Mouse (Mus musculus): ENCODE results near the gene Ptafr. TPM values are rescaled to one million over a fixed set of nuclear protein-coding genes. Genes with fewer than 3 reads are reported as not detected.

Gene Ptafr
- total and polyA plus RNA-seq, 2 experiments from 2014 or later = 0.61 to 0.63 TPM

DNA sequence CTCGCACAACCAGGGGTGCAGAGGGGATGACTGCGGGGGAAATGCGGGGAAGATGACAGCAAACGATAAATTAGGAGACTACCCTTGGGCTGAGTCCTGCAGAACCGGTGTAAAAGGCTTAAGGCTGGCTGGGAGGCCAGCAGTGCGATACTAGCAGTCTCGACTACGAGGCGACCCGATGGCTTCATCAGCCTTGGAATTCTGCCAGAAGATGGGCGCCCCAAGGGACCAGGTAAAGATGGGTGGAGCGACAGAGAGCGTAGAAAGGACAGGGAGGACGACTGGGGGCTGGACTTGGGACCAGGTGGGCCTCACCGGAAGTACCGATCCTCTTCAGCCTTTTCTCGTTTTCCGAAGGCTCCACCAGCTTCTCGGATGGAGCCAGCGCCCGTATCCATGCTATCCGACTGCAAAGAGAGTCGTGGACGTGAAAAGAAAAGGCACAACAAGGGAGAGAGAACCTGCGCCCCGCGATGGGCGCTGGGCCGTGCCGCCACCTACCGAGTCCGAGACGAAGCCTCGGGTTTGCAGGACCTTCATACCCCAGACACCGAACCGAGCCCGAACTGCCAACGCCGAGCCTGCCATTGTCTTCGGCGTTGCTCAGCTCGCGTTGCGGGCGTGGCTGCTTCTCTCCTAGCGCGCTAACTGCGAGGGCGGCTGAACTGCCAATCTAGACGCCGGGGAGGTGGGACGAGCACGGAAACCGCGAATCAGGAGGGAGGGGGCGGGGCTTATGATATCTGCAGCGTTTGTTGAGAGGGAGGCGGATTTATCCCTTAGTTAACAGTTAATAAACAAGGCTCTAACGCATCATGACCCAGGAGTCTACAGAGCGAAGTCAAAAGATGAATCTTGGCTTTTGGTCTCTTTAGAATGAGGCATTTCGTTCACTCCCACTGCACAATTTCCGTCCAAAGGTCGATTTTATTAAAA lies 30.6 kb upstream of the Ptafr start, which contains the start of gene Atpif1:
Gene Atpif1, minus strand, starts transcription at position 679 of the 936 bp plus-strand sequence.
- peaks cover 6% of the 10 kb centered on the region; the same call in 1 of the 2 replicates for H3K36me3 ChIP-seq (ENCODE audit: insufficient read depth, low read length)
- peak within 1 kb of the TSS; percentile 74 for H3K4me3 ChIP-seq (ENCODE audit: low read length)
- no peaks in the 10 kb centered on the region for H3K27me3 ChIP-seq (ENCODE audit: insufficient read depth, low read length)
- peak within 1 kb of the TSS; percentile 86 for H3K4me2 ChIP-seq (ENCODE audit: low read depth, low read length)
- peak within 1 kb of the TSS; percentile 93 for H3K9ac ChIP-seq (replicated peaks; ENCODE audit: low read length)
- H3K27ac ChIP-seq = peak within 1 kb of the TSS; percentile 99
- ATAC-seq = peak; percentile 91
- H3K4me1 ChIP-seq (ENCODE audit: insufficient read depth, low read length) = peaks cover 18% of the 10 kb centered on the region
- DNase-seq (ENCODE audit: low spot score) = peak; percentile 97
- no peaks in the 10 kb centered on the region for H3K9me3 ChIP-seq (ENCODE audit: low read length)
- 1% methylated on average over 63 of the region's 63 CpGs for WGBS
- no peak; the same call in 1 of the 2 replicates for TF ChIP-seq CTCF (IDR thresholded peaks at IDR 0.05; ENCODE audit: low read depth)

DNA sequence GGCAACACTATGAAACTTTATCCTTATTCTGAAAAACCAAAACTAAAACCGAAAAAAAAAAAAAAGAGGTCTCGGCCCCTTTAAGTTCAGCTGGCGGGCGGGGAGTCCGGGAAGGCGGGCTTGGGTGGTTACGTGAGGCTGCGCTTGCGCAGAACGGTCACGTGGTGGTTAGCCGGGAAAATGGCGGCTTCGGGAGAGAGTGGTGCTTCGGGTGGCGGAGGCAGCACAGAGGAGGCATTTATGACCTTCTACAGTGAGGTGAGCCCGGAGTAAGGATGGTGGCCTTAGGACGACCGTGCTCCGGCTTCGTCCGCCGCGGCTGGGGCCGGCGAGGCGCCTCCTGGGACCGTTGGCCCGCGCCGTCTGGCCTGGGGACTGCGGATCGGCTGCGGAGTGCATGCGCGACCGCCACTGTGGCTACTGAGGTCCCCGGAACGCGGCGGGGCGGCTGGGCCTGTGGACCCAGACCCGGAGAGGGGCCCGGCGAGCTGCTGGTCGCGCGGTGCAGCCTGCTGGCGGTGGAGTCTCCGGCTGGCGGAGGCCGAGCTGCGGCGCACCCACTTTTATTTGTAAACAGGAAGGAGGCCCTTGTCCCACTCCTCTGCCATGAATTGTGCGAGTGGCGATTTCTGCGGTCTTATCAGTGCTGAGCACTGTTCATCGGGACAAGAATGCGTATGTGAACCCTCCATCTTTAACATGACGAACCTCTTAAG lies 28.3 kb upstream of the Ptafr start, which contains the start of gene Dnajc8:
Gene Dnajc8, plus strand, starts transcription at position 145 of the 716 bp plus-strand sequence.
- H3K4me1 ChIP-seq (ENCODE audit: insufficient read depth, low read length) = peaks cover 18% of the 10 kb centered on the region
- peak; percentile 78 for ATAC-seq
- peaks cover 7% of the 10 kb centered on the region; the same call in 1 of the 2 replicates for H3K36me3 ChIP-seq (ENCODE audit: insufficient read depth, low read length)
- peak within 1 kb of the TSS; percentile 89 for H3K9ac ChIP-seq (replicated peaks; ENCODE audit: low read length)
- WGBS = under 1% methylated on average over 60 of the region's 60 CpGs
- no peak for TF ChIP-seq CTCF (IDR thresholded peaks at IDR 0.05; ENCODE audit: low read depth)
- H3K4me2 ChIP-seq (ENCODE audit: low read depth, low read length) = peak within 1 kb of the TSS; percentile 95
- H3K27ac ChIP-seq = peak within 1 kb of the TSS; percentile 85
- no peaks in the 10 kb centered on the region for H3K9me3 ChIP-seq (ENCODE audit: low read length)
- peak within 1 kb of the TSS; percentile 100 for H3K4me3 ChIP-seq (ENCODE audit: low read length)
- no peaks in the 10 kb centered on the region for H3K27me3 ChIP-seq (ENCODE audit: insufficient read depth, low read length)
- peak; percentile 97 for DNase-seq (ENCODE audit: low spot score)

DNA sequence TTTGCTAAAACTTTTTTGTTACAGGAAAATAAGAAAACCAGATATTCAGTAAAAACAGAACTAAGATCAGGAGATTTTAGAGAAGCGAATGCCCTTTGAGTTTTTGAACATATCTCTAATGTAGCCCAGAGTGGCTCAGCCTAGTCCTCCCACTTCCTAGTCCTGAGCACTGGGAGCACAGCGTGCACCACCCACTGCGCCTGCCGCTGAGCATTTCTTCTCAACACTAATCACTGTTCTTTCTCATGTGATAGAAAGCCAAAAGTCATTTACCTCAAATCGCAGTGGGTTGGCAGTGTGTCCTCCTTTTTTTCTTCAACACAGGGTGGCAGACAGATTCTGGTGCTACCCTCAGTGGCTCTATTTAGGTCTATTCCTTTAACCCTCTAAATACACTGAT lies 24.4 kb upstream of the Ptafr start:
- Histone ChIP-seq H3K27ac (no peak overlapping the region), H3K4me3 (ENCODE audit: low read length) (no peak overlapping the region), H3K27me3 (ENCODE audit: insufficient read depth, low read length) (no peaks in the 10 kb centered on the region), H3K9me3 (ENCODE audit: low read length) (no peaks in the 10 kb centered on the region), H3K4me1 (ENCODE audit: insufficient read depth, low read length) (peaks cover 10% of the 10 kb centered on the region), H3K9ac (replicated peaks; ENCODE audit: low read length) (no peak overlapping the region), H3K36me3 (ENCODE audit: insufficient read depth, low read length) (peaks cover 33% of the 10 kb centered on the region), H3K4me2 (ENCODE audit: low read depth, low read length) (no peak overlapping the region)
- TF ChIP-seq CTCF (IDR thresholded peaks at IDR 0.05; ENCODE audit: low read depth) = no peak
- no peak for ATAC-seq
- DNase-seq (ENCODE audit: low spot score) = no peak
- WGBS = 88% methylated on average over 5 of the region's 5 CpGs

DNA sequence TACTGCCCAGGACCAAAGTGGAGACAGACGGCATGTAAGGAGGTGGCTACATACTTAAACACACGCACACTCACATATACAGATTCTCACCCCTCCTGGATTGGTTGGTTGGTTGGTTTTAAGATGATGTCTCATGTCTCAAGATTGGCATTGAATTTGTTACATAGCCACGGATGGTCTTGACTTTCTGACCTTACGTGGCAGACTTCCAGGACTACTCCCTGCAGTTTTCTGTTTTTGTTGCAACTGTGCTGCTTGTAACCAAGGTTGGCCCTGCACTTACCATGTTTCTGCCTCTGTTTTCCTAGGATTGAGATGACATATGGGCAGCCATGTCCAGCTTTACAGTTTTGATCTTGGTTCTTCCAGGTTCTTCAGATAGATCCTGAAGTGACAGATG lies 22.5 kb upstream of the Ptafr start:
- 87% methylated on average over 4 of the region's 4 CpGs for WGBS
- no peak overlapping the region for H3K4me3 ChIP-seq (ENCODE audit: low read length)
- peaks cover 42% of the 10 kb centered on the region for H3K36me3 ChIP-seq (ENCODE audit: insufficient read depth, low read length)
- no peaks in the 10 kb centered on the region for H3K9me3 ChIP-seq (ENCODE audit: low read length)
- no peak for DNase-seq (ENCODE audit: low spot score)
- H3K27ac ChIP-seq = no peak overlapping the region
- H3K27me3 ChIP-seq (ENCODE audit: insufficient read depth, low read length) = no peaks in the 10 kb centered on the region
- peaks cover 6% of the 10 kb centered on the region for H3K4me1 ChIP-seq (ENCODE audit: insufficient read depth, low read length)
- no peak for TF ChIP-seq CTCF (IDR thresholded peaks at IDR 0.05; ENCODE audit: low read depth)
- no peak overlapping the region for H3K9ac ChIP-seq (replicated peaks; ENCODE audit: low read length)
- no peak for ATAC-seq
- H3K4me2 ChIP-seq (ENCODE audit: low read depth, low read length) = no peak overlapping the region

DNA sequence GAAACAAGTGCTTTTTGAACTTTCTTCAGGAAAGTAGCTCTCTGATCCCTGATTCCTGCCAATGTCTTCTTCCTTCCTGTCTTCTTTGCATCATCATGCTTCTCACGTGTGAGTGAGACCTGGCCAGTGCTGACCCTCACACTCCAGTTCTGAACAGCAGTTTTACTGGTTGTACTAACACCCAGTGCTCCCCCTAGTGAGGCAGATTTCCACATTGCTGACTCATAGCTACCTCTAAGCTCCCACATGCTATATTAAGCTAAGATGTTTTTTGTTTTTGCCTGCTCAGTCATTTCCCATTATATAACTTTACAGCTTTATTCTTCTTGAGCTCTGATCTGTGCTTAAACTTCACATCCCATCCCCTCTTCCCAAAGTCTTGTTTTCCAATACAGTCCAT lies 21.1 kb upstream of the Ptafr start:
- Histone ChIP-seq H3K4me1 (ENCODE audit: insufficient read depth, low read length) (no peaks in the 10 kb centered on the region), H3K9me3 (ENCODE audit: low read length) (no peaks in the 10 kb centered on the region), H3K9ac (replicated peaks; ENCODE audit: low read length) (no peak overlapping the region), H3K27me3 (ENCODE audit: insufficient read depth, low read length) (no peaks in the 10 kb centered on the region), H3K27ac (no peak overlapping the region), H3K36me3 (ENCODE audit: insufficient read depth, low read length) (peaks cover 48% of the 10 kb centered on the region), H3K4me3 (ENCODE audit: low read length) (no peak overlapping the region), H3K4me2 (ENCODE audit: low read depth, low read length) (no peak overlapping the region)
- DNase-seq (ENCODE audit: low spot score) (no peak), ATAC-seq (no peak)
- 65% methylated on average over 1 of the region's 1 CpGs for WGBS
- TF ChIP-seq CTCF (IDR thresholded peaks at IDR 0.05; ENCODE audit: low read depth) = no peak

DNA sequence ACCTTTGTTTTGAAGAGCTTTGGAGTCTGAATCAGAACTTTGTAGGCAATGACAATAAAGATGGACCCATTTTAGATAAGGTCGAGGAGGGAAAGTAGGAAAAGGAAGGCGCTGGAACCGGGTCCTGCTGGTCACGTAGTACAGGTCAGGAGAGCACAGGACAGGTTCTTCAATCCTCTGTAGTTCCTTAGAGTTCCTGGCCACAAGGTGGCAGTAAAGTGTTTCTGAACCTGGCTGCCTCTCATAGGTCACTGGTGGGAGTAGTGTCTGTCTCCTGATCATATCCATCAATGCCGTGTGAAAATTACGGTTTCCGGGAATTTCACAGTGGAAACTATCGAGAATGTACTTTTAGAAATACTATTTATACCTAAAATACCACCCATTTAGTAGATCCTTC lies 18.0 kb upstream of the Ptafr start:
- DNase-seq (ENCODE audit: low spot score) = peak; percentile 80
- H3K4me1 ChIP-seq (ENCODE audit: insufficient read depth, low read length) = no peaks in the 10 kb centered on the region
- no peak overlapping the region for H3K4me2 ChIP-seq (ENCODE audit: low read depth, low read length)
- no peak overlapping the region for H3K4me3 ChIP-seq (ENCODE audit: low read length)
- H3K27me3 ChIP-seq (ENCODE audit: insufficient read depth, low read length) = no peaks in the 10 kb centered on the region
- peak; percentile 79 for TF ChIP-seq CTCF (IDR thresholded peaks at IDR 0.05; ENCODE audit: low read depth)
- peaks cover 64% of the 10 kb centered on the region for H3K36me3 ChIP-seq (ENCODE audit: insufficient read depth, low read length)
- no peak overlapping the region for H3K9ac ChIP-seq (replicated peaks; ENCODE audit: low read length)
- H3K9me3 ChIP-seq (ENCODE audit: low read length) = no peaks in the 10 kb centered on the region
- no peak overlapping the region for H3K27ac ChIP-seq
- WGBS = 46% methylated on average over 8 of the region's 8 CpGs
- ATAC-seq = no peak

Measured in hindbrain, postnatal 0 days (tissue).